Mouse (Mus musculus) inflammation-experienced regulatory T-cells, adult 6 months (primary cell): Measurements from ENCODE around the gene Tsga10ip. TPM values are rescaled to one million over a fixed set of nuclear protein-coding genes. Genes with fewer than 3 reads are reported as not detected.

Source experiments
- polyA plus RNA-seq, 3 experiments: library from polyadenylated mRNA; unstranded; fragments of 100-300 nt; shearing (Covaris generic); gene quantifications; one replicate each; pipeline ENCODE4 v1.2.1; 2017

The Tsga10ip gene
- polyA plus RNA-seq, 3 experiments from 2014 or later = not detected

Other genes starting within 250 kb of the Tsga10ip start
- 10 to 100 TPM; 11.8 to 19.8 (median 19.2) TPM for gene Pacs1, start 129.4 kb downstream of the Tsga10ip start, polyA plus RNA-seq
- gene Sf3b2, start 107.1 kb downstream of the Tsga10ip start, polyA plus RNA-seq = 100 to 1,000 TPM; 316 to 410 (median 348) TPM
- under 1 TPM in 1 of 3 experiments, not detected in 2; 0.15 TPM for gene Gal3st3, start 104.2 kb downstream of the Tsga10ip start, polyA plus RNA-seq
- gene Catsper1, start 66.8 kb downstream of the Tsga10ip start, polyA plus RNA-seq = not detected
- gene Cst6, start 53.0 kb downstream of the Tsga10ip start, polyA plus RNA-seq = 10 to 100 TPM in 1 of 3 experiments, 1 to 10 TPM in 2; 3.1 to 11.4 (median 5.6) TPM
- 10 to 100 TPM; 45.7 to 58.4 (median 53.4) TPM for gene Eif1ad, start 35.8 kb downstream of the Tsga10ip start, polyA plus RNA-seq
- gene Banf1, start 35.4 kb downstream of the Tsga10ip start, polyA plus RNA-seq = 100 to 1,000 TPM; 233 to 353 (median 259) TPM
- 10 to 100 TPM; 20.3 to 38.4 (median 27.8) TPM for gene Sart1, start 13.8 kb downstream of the Tsga10ip start, polyA plus RNA-seq
- 10 to 100 TPM; 43.1 to 54.2 (median 47.1) TPM for gene Drap1, start 22.5 kb upstream of the Tsga10ip start, polyA plus RNA-seq
- gene AI837181, start 22.6 kb upstream of the Tsga10ip start, polyA plus RNA-seq = 10 to 100 TPM; 14.5 to 28.0 (median 21.2) TPM
- not detected for gene Fosl1, start 45.0 kb upstream of the Tsga10ip start, polyA plus RNA-seq
- under 1 TPM; 0.47 to 0.74 (median 0.65) TPM for gene Ccdc85b, start 55.4 kb upstream of the Tsga10ip start, polyA plus RNA-seq
- 100 to 1,000 TPM in 2 of 3 experiments, 10 to 100 TPM in 1; 64.2 to 112 (median 105) TPM for gene Fibp, start 58.1 kb upstream of the Tsga10ip start, polyA plus RNA-seq
- gene Ctsw, start 66.0 kb upstream of the Tsga10ip start, polyA plus RNA-seq = 100 to 1,000 TPM; 168 to 249 (median 216) TPM
- 1 to 10 TPM; 2.9 to 4.3 (median 3.8) TPM for gene Efemp2, start 71.4 kb upstream of the Tsga10ip start, polyA plus RNA-seq
- 10 to 100 TPM; 34.4 to 61.6 (median 36.6) TPM for gene Mus81, start 85.9 kb upstream of the Tsga10ip start, polyA plus RNA-seq
- gene Cfl1, start 87.9 kb upstream of the Tsga10ip start, polyA plus RNA-seq = 1,000 to 10,000 TPM; 1,933 to 3,699 (median 2,060) TPM
- under 1 TPM; 0.44 to 0.82 (median 0.70) TPM for gene 1700020D05Rik, start 101.3 kb upstream of the Tsga10ip start, polyA plus RNA-seq
- 10 to 100 TPM; 11.7 to 26.7 (median 20.0) TPM for gene Snx32, start 108.0 kb upstream of the Tsga10ip start, polyA plus RNA-seq
- gene Ovol1, start 158.1 kb upstream of the Tsga10ip start, polyA plus RNA-seq = not detected
- gene Ap5b1, start 165.5 kb upstream of the Tsga10ip start, polyA plus RNA-seq = 1 to 10 TPM; 5.8 to 7.4 (median 6.5) TPM
- gene Rnaseh2c, start 199.3 kb upstream of the Tsga10ip start, polyA plus RNA-seq = 100 to 1,000 TPM in 1 of 3 experiments, 10 to 100 TPM in 2; 40.8 to 104 (median 97.1) TPM
- 10 to 100 TPM; 34.5 to 46.1 (median 42.4) TPM for gene Kat5, start 207.7 kb upstream of the Tsga10ip start, polyA plus RNA-seq
- 100 to 1,000 TPM in 2 of 3 experiments, 10 to 100 TPM in 1; 95.8 to 144 (median 126) TPM for gene Rela, start 235.0 kb upstream of the Tsga10ip start, polyA plus RNA-seq